ENCODE assay signal across 18 mouse cellular contexts in the genomic region with DNA sequence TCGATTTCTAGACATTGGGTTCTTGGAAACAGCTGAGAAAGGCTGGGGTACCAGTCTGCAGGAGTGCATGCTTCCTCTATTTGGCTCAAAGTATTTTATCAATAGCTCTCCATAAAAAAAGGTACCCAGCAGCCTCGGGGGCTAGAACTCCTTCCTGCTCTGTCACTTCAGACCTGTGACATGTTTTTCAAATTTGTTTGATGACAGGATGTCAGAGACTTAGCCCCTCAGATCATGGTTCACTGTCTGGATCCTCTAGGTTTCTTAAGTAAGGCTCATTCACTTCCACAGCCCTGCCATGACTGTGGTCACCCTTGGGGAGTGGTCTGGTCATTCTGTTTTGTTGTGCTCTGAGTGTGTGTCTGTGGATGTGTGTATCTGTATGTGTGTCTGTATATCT.
DNase-seq lines count a peak whose midpoint lies in the region; ATAC-seq and TF ChIP-seq lines count a peak whose summit lies in the region.
"Had no signal": no experiment of that assay in that cellular context is flagged by ENCODE, and none has a peak within 500 bp of the region (broad histone marks: within the 10 kb centered on the region; RNA-seq: fewer than 3 reads in every experiment).

No protein-coding gene starts in this region.

- no peak for DNase-seq in layer of hippocampus, adult 2 months (ENCODE audit: low spot score in 2 of 2)
- no peak for DNase-seq in layer of hippocampus, adult 9-10 months (ENCODE audit: low spot score)
- peak; percentile 56 for DNase-seq in CD4-positive helper T cell, adult 2 months (ENCODE audit: low read depth, low spot score)
- DNase-seq in cerebellum, postnatal 4 days (ENCODE audit: low spot score in 2 of 2): no peak
- no peak for DNase-seq in spleen, postnatal 36 days (ENCODE audit: low spot score in 2 of 2)
- DNase-seq: adrenal gland, adult 2 months; adrenal gland, postnatal 25 days; cerebellum, postnatal 10 days; forebrain, postnatal 0 days; gastrocnemius, postnatal 14 days; heart, adult 2 months; heart, postnatal 36 days had no signal

- peak overlapping the region; percentile 86 for H3K27ac ChIP-seq in layer of hippocampus, adult 2 months
- H3K27ac ChIP-seq: embryonic facial prominence, embryonic 12.5 days; forebrain, embryonic 12.5 days; heart, adult 2 months; heart, embryonic 13.5 days had no signal

- TF ChIP-seq CTCF in layer of hippocampus, adult 2 months (conservative IDR thresholded peaks at IDR 0.05): no peak

- H3K4me3 ChIP-seq in layer of hippocampus, adult 2 months: no peak overlapping the region
- H3K4me3 ChIP-seq: embryonic facial prominence, embryonic 12.5 days; forebrain, embryonic 12.5 days; heart, adult 2 months; heart, embryonic 13.5 days; hindbrain, embryonic 15.5 days had no signal

- peak; percentile 58 for ATAC-seq in CD4-positive, CD25-positive, alpha-beta regulatory T cell, adult 4 months
- peak; percentile 49 for ATAC-seq in inflammation-experienced regulatory T-cells, adult 6 months
